Mouse (Mus musculus) lung, postnatal 25 days (tissue): ENCODE measurements at regions not wholly inside any gene's neighbourhood (a gene's known extent, or its start where the extent isn't known, plus 50 kb on each side); places are given as distances from the start of the nearest gene placed in this dataset.

Source experiments
- DNase-seq: peaks from one replicate; pipeline ENCODE4 v3.0.0; 2022; ENCODE audit warnings: low spot score

GRCm38 (mm10) chr3:147444005-147444763, 592.0 kb downstream of the Ttll7 start:
- DNase-seq: no peak

GRCm38 (mm10) chr3:147445066-147445844, 593.1 kb downstream of the Ttll7 start:
- no peak for DNase-seq

GRCm38 (mm10) chr3:147445884-147446283, 593.7 kb downstream of the Ttll7 start:
- no peak for DNase-seq

GRCm38 (mm10) chr3:147452176-147452575, 600.0 kb downstream of the Ttll7 start:
- DNase-seq: no peak

DNA sequence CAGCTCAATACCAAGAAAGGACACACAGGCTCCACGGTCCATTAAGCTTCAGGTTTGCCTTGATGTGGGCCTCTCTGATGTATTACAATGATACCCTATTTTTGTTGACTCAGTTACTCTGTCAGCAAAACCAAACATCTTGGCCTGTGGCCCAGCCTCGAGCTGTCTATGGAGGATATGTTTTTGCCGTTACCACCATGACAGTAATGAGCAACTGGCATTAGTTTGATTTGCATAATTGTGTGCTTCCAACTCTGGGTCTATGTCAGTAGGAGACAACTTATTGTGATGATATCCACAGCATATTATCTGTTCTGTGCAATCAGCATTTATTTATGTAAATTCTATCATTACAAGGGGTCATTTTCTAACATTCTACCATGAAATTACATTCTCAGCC, 603.2 kb downstream of the Ttll7 start:
- no peak for DNase-seq

DNA sequence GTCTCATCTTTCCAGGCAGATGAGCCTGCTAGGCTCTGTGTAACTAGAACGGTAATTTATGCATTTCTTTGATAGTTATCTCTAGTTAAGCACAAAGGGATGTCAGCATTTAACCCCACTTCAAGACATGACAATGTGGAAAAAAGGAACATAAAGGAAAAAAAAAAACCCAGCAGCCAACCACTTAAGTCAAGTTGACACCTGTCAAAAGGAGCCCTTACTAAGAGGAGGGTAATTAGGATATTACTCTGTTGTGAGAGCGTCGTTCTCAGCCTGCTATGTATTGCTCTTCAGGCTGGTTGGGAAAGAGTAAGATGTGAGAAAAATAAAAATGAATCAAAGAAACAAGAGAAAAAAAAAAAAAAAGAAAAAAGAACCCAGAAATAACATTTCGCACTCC, 604.1 kb downstream of the Ttll7 start:
- DNase-seq: no peak

DNA sequence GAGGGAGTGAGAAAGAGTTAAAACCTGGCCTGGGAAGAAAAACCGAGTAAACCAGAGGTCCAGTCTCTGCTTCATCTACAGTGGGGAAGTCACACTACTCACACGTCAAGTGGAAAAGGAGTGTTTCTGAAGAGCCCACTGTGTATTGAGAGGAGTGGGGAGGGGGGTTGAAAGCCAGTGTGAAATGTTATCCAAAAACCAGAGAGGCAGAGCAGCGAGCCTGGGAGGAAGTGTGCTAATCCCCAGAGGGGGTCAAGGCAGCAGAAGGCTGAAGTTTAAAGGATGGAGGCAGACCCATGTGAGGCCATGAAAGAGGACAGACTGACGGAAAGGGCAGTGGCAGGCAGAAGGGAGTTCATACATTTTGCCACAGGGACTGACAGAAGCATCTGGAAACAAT, 605.9 kb downstream of the Ttll7 start:
- DNase-seq: no peak

DNA sequence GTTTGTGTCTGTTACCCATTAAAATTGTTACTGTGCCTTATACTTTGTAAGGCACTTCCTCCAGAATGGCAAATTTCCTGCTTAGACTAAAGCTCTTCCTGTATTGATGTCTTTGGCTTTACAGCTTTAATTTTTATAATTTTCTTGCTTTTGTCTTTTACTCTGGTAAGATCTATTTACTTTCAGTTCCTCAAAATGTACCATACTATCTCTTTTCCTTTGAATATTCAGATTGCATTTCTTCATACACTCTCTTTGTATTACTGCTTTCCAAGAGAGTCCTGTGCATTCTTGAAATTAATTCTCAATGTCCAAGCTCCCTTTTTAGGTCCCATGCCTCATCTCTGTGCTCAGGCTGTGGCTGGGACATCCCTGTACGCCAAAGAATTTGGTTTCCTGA, 627.7 kb downstream of the Ttll7 start:
- DNase-seq: no peak
